Mouse (Mus musculus): ENCODE measurements around the gene Fancm.
"Not testable (repeated sequence)": the region's sequence is repeated elsewhere in the genome, so short reads cannot be mapped to it uniquely, and the experiment has no call there.

Fancm gene

DNA sequence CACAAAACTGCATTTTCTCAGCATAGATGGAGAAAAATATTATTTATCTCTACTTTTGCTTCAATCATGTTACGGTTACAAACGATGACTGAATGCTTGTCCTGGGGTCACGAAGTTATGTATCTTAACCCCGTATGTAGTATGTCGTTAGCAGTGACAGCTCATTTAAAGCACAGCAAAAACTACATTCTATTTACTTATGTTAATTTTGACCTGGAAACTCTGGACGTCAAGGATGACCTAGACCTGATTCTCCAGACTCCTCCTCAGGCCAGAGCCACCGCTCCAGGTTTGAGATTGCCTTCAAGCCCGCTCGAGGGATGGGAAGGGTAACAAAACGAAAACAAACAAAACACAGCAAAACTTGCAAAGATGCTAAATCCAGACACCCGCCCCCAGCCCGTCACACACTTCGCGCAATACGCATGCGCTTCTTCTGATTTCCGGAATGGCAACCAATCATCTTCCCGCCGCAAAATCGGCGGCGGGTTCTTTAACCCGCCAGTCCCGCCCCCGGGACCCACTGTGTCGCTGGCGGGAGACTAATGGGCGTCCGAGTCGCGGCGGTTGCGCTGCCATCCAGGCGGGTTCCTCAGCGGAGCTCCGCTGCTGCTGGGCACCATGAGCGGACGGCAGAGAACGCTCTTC lies at the start of gene Fancm:
Gene Fancm, plus strand, starts transcription at position 519 of the 648 bp plus-strand sequence.
- peak; percentile 91 for DNase-seq (ENCODE audit: low read depth)

- no peak for DNase-seq (ENCODE audit: low read depth)
These were observed 39.6 kb upstream of the Fancm start for GRCm38 (mm10) chr12:65035839-65036189.

DNA sequence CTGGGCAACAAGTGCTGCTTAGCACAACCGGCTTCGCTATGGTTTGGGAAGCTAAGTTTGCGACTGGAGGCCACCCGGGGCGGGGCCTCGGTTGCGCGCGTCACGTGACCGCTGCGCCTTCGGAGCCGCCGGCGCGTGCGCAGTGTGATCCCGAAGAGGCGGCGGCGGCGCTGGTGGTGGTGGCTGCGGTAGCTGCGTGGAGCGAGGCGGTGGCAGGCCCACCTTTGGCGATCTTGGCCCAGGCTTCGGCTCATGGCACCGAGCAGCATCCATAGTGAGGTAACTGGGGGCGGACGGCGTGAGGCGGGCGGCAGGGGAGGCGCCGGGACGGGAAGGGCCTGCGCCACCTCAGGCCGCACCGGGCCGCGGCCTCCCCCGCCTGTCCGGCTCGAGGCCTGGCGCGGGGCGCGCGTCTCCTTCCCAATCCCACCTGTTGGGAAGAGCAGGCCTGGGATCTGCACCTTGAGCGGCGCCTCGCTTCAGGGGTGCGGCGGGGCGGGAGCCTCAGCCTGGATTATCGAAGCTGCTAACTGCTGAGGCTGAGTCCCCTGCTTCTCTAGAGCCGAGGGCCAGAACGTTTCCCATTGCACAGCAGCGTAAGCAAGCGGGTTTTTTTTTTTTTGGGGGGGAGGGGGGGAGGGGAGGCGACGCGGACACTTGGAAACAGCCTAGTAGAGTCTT lies 39.1 kb upstream of the Fancm start, which contains the start of gene Prpf39:
Gene Prpf39, plus strand, starts transcription at position 144 of the 681 bp plus-strand sequence.
- DNase-seq (ENCODE audit: low read depth): peak; percentile 81

GRCm38 (mm10) chr12:65036892-65037545 lies 38.4 kb upstream of the Fancm start:
- DNase-seq (ENCODE audit: low read depth): peak; percentile 17

- DNase-seq (ENCODE audit: low read depth): peak; percentile 21
These were observed 37.9 kb upstream of the Fancm start for GRCm38 (mm10) chr12:65037546-65037937.

GRCm38 (mm10) chr12:65048799-65049198 lies 26.6 kb upstream of the Fancm start:
- no peak for DNase-seq (ENCODE audit: low read depth)

DNA sequence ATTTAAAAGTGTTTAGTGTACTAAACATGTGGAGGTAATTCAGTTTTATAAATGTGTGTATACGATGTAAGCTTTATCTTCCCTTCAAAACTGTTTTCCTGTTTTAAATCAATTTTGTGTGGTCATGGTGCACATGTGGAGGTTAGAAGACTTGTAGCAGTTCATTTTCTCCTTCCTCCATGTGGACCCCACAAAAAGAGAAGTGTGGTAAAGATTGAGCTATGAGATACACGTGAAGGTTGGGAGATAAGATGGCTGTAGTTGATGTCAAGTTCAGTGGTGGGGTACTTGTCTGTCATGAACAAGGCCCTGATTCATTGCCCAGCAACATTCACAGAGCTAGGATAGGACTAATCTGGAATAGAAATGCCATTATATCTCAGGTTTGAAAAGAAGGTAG lies 17.2 kb upstream of the Fancm start:
- DNase-seq (ENCODE audit: low read depth): no peak

GRCm38 (mm10) chr12:65061082-65061481 lies 14.3 kb upstream of the Fancm start:
- DNase-seq (ENCODE audit: low read depth): no peak

GRCm38 (mm10) chr12:65065241-65065640 lies 10.2 kb upstream of the Fancm start:
- no peak for DNase-seq (ENCODE audit: low read depth)

GRCm38 (mm10) chr12:65066234-65066633 lies 9.2 kb upstream of the Fancm start:
- DNase-seq (ENCODE audit: low read depth): no peak

- no peak for DNase-seq (ENCODE audit: low read depth)
These were observed 7.0 kb upstream of the Fancm start for GRCm38 (mm10) chr12:65068409-65068808.

- no peak for DNase-seq (ENCODE audit: low read depth)
These were observed 2.3 kb upstream of the Fancm start for GRCm38 (mm10) chr12:65072911-65073610.

- DNase-seq (ENCODE audit: low read depth): peak; percentile 93
These were observed 1.7 kb upstream of the Fancm start, which contains the start of gene Fkbp3 for GRCm38 (mm10) chr12:65073611-65074178. Gene Fkbp3 (minus strand): TSS chr12:65074007.

DNA sequence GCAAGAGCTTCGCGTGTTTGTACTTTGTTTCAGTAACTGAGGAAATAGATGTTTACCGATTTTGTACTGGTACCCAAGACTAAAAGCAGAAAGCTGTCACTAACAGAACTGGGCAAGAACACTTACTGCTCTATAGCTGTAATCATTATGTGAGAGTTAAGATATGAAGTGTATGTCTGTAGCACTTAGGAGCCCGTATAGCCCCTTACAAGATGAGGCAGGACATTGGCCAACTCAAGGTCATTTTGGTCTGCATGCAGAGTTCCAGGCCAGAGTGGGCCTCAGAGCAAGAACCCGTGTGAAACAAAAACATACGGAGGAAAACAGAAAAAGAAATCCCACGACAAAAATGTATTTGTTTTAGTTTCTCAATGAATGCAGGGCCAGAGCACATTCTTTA lies 752 bp upstream of the Fancm start:
- DNase-seq (ENCODE audit: low read depth): no peak

GRCm38 (mm10) chr12:65075733-65076310 lies 419 bp downstream of the Fancm start:
- no peak for DNase-seq (ENCODE audit: low read depth)

GRCm38 (mm10) chr12:65076906-65077305 lies 1.5 kb downstream of the Fancm start:
- no peak for DNase-seq (ENCODE audit: low read depth)

- DNase-seq (ENCODE audit: low read depth): no peak
These were observed 33.3 kb downstream of the Fancm start for GRCm38 (mm10) chr12:65108746-65109145.

GRCm38 (mm10) chr12:65111503-65111902 lies 36.1 kb downstream of the Fancm start:
- no peak for DNase-seq (ENCODE audit: low read depth)

GRCm38 (mm10) chr12:65112811-65113210 lies 37.4 kb downstream of the Fancm start:
- no peak for DNase-seq (ENCODE audit: low read depth)

- DNase-seq (ENCODE audit: low read depth): no peak
These were observed 38.5 kb downstream of the Fancm start for GRCm38 (mm10) chr12:65113925-65114324.

DNA sequence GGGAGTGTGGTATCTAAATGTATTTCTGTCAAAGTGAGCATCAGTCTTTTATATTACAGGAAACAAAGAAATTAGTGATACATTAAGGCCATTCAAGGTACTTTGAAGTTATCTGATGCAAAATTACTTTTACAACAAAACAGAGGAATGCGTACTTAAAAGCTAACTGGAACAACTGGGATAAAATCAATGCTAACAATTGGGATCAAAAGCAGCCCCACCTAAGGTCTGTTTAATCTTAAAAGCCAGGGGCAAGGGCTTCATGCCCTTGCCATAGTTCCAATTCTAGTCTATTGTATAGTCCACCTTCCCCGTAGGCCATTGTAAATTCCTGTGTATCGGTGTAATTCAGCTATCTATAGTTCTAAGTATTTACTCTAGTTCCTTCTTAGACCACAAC lies 39.6 kb downstream of the Fancm start:
- DNase-seq (ENCODE audit: low read depth): not testable (repeated sequence)

DNA sequence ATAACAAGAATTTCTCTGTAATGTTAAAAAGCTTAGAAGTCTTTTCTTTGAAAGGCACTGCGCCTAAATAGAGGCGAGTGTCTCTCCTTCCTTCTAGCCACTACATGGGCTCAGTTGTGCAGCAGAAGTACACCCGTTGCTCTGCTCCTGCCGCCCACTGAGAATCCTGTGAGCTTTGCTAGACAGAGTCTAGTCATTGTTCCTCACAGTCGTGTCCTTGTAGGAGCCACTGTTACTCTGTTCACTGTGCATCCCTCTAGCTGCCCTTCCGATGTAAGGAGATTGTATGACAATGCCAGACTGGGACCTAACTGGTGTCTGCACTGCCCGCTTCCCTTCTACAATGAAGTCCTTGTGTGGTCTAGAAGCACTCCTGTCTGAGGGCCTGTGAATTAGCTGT lies 43.6 kb downstream of the Fancm start:
- no peak for DNase-seq (ENCODE audit: low read depth)

Data from c-Kit-positive CD71-positive TER-119-negative erythroid progenitor cells, embryonic 14.5 days (primary cell).